Mouse (Mus musculus): ENCODE data around the gene Fggy. TPM values are rescaled to one million over a fixed set of nuclear protein-coding genes. Genes with fewer than 3 reads are reported as not detected.

Gene Fggy
- polyA plus RNA-seq, 2 experiments: 14.9 to 19.3 TPM

- ATAC-seq (ENCODE audit: insufficient read depth): no peak
Observed at GRCm38 (mm10) chr4:95653913-95654301, 96.6 kb downstream of the Fggy start.

GRCm38 (mm10) chr4:95659024-95659423 is 101.7 kb downstream of the Fggy start:
- H3K4me1 ChIP-seq (replicated peaks; ENCODE audit: control insufficient read depth in 2 of 2, insufficient read depth in 2 of 2, low read length in 1 of 2): peaks cover 0 to 3% of the 10 kb centered on the region in 2 experiments; a peak in 1 of 4 replicates
- no peak for ATAC-seq (ENCODE audit: insufficient read depth)

More at GRCm38 (mm10) chr4:95653913-95654301, 96.6 kb downstream of the Fggy start:
- Histone ChIP-seq H3K27me3 (ENCODE audit: control insufficient read depth, insufficient read depth, low read length) (no peaks in the 10 kb centered on the region), H3K9me3 (ENCODE audit: control insufficient read depth, low read length) (no peaks in the 10 kb centered on the region), H3K4me1 (replicated peaks; ENCODE audit: control insufficient read depth in 2 of 2, insufficient read depth in 2 of 2, low read length in 1 of 2) (peaks cover 0 to 2% of the 10 kb centered on the region in 2 experiments; a peak in 1 of 4 replicates), H3K4me2 (ENCODE audit: low read depth) (no peak overlapping the region), H3K27ac (no peak overlapping the region), H3K36me3 (replicated peaks; ENCODE audit: control insufficient read depth, insufficient read depth, low read depth) (no peaks in the 10 kb centered on the region), H3K9ac (replicated peaks) (no peak overlapping the region), H3K4me3 (ENCODE audit: insufficient read depth in 1 of 2, low read depth in 2 of 2, low read length in 2 of 2) (no peak overlapping the region)
- 62% methylated on average over 4 of the region's 4 CpGs for WGBS (ENCODE audit: insufficient replicate concordance)
- TF ChIP-seq CTCF (IDR thresholded peaks at IDR 0.05; ENCODE audit: low read depth) (no peak), EP300 (IDR thresholded peaks at IDR 0.05; ENCODE audit: low read depth) (no peak)
- DNase-seq (ENCODE audit: low read depth in 3 of 3, low spot score in 3 of 3): no peak

GRCm38 (mm10) chr4:95663596-95663995 is 106.3 kb downstream of the Fggy start:
- H3K9ac ChIP-seq (replicated peaks): no peak overlapping the region
- H3K36me3 ChIP-seq (replicated peaks; ENCODE audit: control insufficient read depth, insufficient read depth, low read depth): no peaks in the 10 kb centered on the region
- no peaks in the 10 kb centered on the region for H3K27me3 ChIP-seq (ENCODE audit: control insufficient read depth, insufficient read depth, low read length)
- 57% methylated on average over 4 of the region's 4 CpGs for WGBS (ENCODE audit: insufficient replicate concordance)
- no peak overlapping the region for H3K27ac ChIP-seq
- no peak overlapping the region for H3K4me3 ChIP-seq (ENCODE audit: insufficient read depth in 1 of 2, low read depth in 2 of 2, low read length in 2 of 2)
- no peaks in the 10 kb centered on the region for H3K9me3 ChIP-seq (ENCODE audit: control insufficient read depth, low read length)
- DNase-seq (ENCODE audit: low read depth in 3 of 3, low spot score in 3 of 3): no peak
- H3K4me1 ChIP-seq (replicated peaks; ENCODE audit: control insufficient read depth in 2 of 2, insufficient read depth in 2 of 2, low read length in 1 of 2): peaks cover 0 to 3% of the 10 kb centered on the region in 2 experiments; a peak in 1 of 4 replicates
- TF ChIP-seq EP300 (IDR thresholded peaks at IDR 0.05; ENCODE audit: low read depth) (no peak), CTCF (IDR thresholded peaks at IDR 0.05; ENCODE audit: low read depth) (no peak)
- ATAC-seq (ENCODE audit: insufficient read depth): no peak
- no peak overlapping the region for H3K4me2 ChIP-seq (ENCODE audit: low read depth)

More at GRCm38 (mm10) chr4:95659024-95659423, 101.7 kb downstream of the Fggy start:
- H3K9ac ChIP-seq (replicated peaks): no peak overlapping the region
- H3K4me2 ChIP-seq (ENCODE audit: low read depth): no peak overlapping the region
- TF ChIP-seq CTCF (IDR thresholded peaks at IDR 0.05; ENCODE audit: low read depth): no peak
- no peak for DNase-seq (ENCODE audit: low read depth in 3 of 3, low spot score in 3 of 3)
- no peaks in the 10 kb centered on the region for H3K27me3 ChIP-seq (ENCODE audit: control insufficient read depth, insufficient read depth, low read length)
- no peak overlapping the region for H3K27ac ChIP-seq
- no peak overlapping the region for H3K4me3 ChIP-seq (ENCODE audit: insufficient read depth in 1 of 2, low read depth in 2 of 2, low read length in 2 of 2)
- 61% methylated on average over 3 of the region's 3 CpGs for WGBS (ENCODE audit: insufficient replicate concordance)
- H3K9me3 ChIP-seq (ENCODE audit: control insufficient read depth, low read length): no peaks in the 10 kb centered on the region
- H3K36me3 ChIP-seq (replicated peaks; ENCODE audit: control insufficient read depth, insufficient read depth, low read depth): no peaks in the 10 kb centered on the region

GRCm38 (mm10) chr4:95664327-95664726 is 107.0 kb downstream of the Fggy start:
- H3K9me3 ChIP-seq (ENCODE audit: control insufficient read depth, low read length): no peaks in the 10 kb centered on the region
- no peak overlapping the region for H3K4me2 ChIP-seq (ENCODE audit: low read depth)
- H3K27ac ChIP-seq: no peak overlapping the region
- no peaks in the 10 kb centered on the region for H3K27me3 ChIP-seq (ENCODE audit: control insufficient read depth, insufficient read depth, low read length)
- no peak overlapping the region for H3K4me3 ChIP-seq (ENCODE audit: insufficient read depth in 1 of 2, low read depth in 2 of 2, low read length in 2 of 2)
- H3K36me3 ChIP-seq (replicated peaks; ENCODE audit: control insufficient read depth, insufficient read depth, low read depth): no peaks in the 10 kb centered on the region
- ATAC-seq (ENCODE audit: insufficient read depth) (no peak), DNase-seq (ENCODE audit: low read depth in 3 of 3, low spot score in 3 of 3) (no peak)
- no peaks in the 10 kb centered on the region for H3K4me1 ChIP-seq (replicated peaks; ENCODE audit: control insufficient read depth in 2 of 2, insufficient read depth in 2 of 2, low read length in 1 of 2)
- H3K9ac ChIP-seq (replicated peaks): no peak overlapping the region
- WGBS (ENCODE audit: insufficient replicate concordance): 67% methylated on average over 3 of the region's 3 CpGs
- TF ChIP-seq EP300 (IDR thresholded peaks at IDR 0.05; ENCODE audit: low read depth) (no peak), CTCF (IDR thresholded peaks at IDR 0.05; ENCODE audit: low read depth) (no peak)

DNA sequence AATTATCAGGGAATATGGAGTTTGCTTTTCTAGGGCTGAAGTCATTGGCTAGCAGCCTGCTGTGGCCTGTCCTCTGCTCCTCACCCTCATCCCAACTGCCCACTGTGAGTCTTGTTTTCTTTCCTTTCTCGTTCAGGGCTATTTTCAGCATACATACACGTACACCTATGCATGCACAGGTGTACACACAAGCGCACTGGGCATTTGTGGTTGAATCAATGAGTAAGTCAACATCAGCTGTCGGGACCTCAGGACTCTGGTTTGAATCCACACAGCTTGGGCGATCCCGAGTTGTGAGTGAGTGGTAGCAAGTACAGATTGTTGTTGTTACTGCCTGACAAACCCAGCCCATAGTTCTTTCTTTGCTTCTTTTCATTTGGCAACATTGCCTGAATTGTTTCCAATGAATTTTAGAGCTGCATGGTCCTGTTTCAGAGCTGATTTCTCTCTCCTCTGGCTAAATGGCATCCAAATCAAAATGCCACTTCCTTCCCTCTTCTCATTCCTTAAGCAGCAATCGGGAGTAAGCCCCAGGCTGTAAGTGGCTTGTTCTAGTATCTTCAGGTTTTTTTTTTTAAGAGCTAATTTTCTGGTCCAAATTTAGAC is 109.1 kb downstream of the Fggy start:
- WGBS (ENCODE audit: insufficient replicate concordance): 51% methylated on average over 7 of the region's 7 CpGs
- no peaks in the 10 kb centered on the region for H3K27me3 ChIP-seq (ENCODE audit: control insufficient read depth, insufficient read depth, low read length)
- H3K27ac ChIP-seq: no peak overlapping the region
- H3K9me3 ChIP-seq (ENCODE audit: control insufficient read depth, low read length): no peaks in the 10 kb centered on the region
- ATAC-seq (ENCODE audit: insufficient read depth): no peak
- no peaks in the 10 kb centered on the region for H3K4me1 ChIP-seq (replicated peaks; ENCODE audit: control insufficient read depth in 2 of 2, insufficient read depth in 2 of 2, low read length in 1 of 2)
- H3K4me3 ChIP-seq (ENCODE audit: insufficient read depth in 1 of 2, low read depth in 2 of 2, low read length in 2 of 2): no peak overlapping the region
- DNase-seq (ENCODE audit: low read depth in 3 of 3, low spot score in 3 of 3): no peak
- no peak overlapping the region for H3K9ac ChIP-seq (replicated peaks)
- H3K4me2 ChIP-seq (ENCODE audit: low read depth): no peak overlapping the region
- no peaks in the 10 kb centered on the region for H3K36me3 ChIP-seq (replicated peaks; ENCODE audit: control insufficient read depth, insufficient read depth, low read depth)
- TF ChIP-seq CTCF (IDR thresholded peaks at IDR 0.05; ENCODE audit: low read depth): no peak

Measured in liver, embryonic 14.5 days (tissue).